Mouse (Mus musculus) hindbrain, embryonic 11.5 days (tissue): ENCODE measurements around the gene Malsu1. TPM values are rescaled to one million over a fixed set of nuclear protein-coding genes. Genes with fewer than 3 reads are reported as not detected.

Experiments used
- ATAC-seq: fragments of 200-750 bp; cut with Nextera tagmentation; 2 replicates; pipeline ENCODE4 v1.8.0; 2017; ENCODE audit warnings: mild to moderate bottlenecking, moderate TSS enrichment, moderate library complexity; ENCODE audit not compliant: low FRiP score
- DNase-seq: peaks from one replicate; pipeline ENCODE4 v3.0.0-alpha.2; 2015; ENCODE audit warnings: low spot score
- H3K27ac ChIP-seq: fragments of 300-500 bp; sonication (generic); 2 replicates; pipeline ENCODE4 v1.5.1; 2014; ENCODE audit warnings: mild to moderate bottlenecking, low read depth, low read length
- H3K27me3 ChIP-seq: fragments of 300-500 bp; sonication (generic); 2 replicates; pipeline ENCODE4 v1.6.1; 2014; ENCODE audit warnings: mild to moderate bottlenecking, low read length, moderate library complexity, mixed read lengths; ENCODE audit not compliant: control insufficient read depth, insufficient read depth
- H3K36me3 ChIP-seq: fragments of 300-500 bp; sonication (generic); 2 replicates; pipeline ENCODE4 v1.6.1; 2014; ENCODE audit warnings: mild to moderate bottlenecking, low read length, moderate library complexity, mixed read lengths; ENCODE audit not compliant: control insufficient read depth, insufficient read depth
- H3K4me1 ChIP-seq: fragments of 300-500 bp; sonication (generic); replicated peaks from 2 replicates; pipeline ENCODE4 v1.6.1; 2014; ENCODE audit warnings: low read length, mixed read lengths; ENCODE audit not compliant: control insufficient read depth, insufficient read depth
- H3K4me2 ChIP-seq: fragments of 300-500 bp; sonication (generic); replicated peaks from 2 replicates; pipeline ENCODE4 v1.6.1; 2014; ENCODE audit warnings: mild to moderate bottlenecking, low read depth, low read length
- H3K4me3 ChIP-seq: fragments of 300-500 bp; sonication (generic); 2 replicates; pipeline ENCODE4 v1.5.1; 2014; ENCODE audit warnings: low read depth, low read length
- H3K9ac ChIP-seq: fragments of 300-500 bp; sonication (generic); 2 replicates; pipeline ENCODE4 v1.6.1; 2014; ENCODE audit warnings: low read depth, low read length
- H3K9me3 ChIP-seq: fragments of 300-500 bp; sonication (generic); 2 replicates; pipeline ENCODE4 v1.6.1; 2016; ENCODE audit warnings: low read length; ENCODE audit not compliant: control insufficient read depth
- WGBS: fragments of 180-500 bp; shearing (Covaris S2); extraction: QIAGEN DNeasy Blood & Tissue Kit; methylation state at CpG from one replicate; pipeline ENCODE4 v1.1.7; 2014; 5-methylcytosine and 5-hydroxymethylcytosine counted together
- polyA plus RNA-seq: library from polyadenylated mRNA; unstranded; fragments of >200 nt; fragmentation: Nextera tagmentation; extraction: Ambion mirVana; gene quantifications from 2 replicates; pipeline ENCODE4 v1.2.1, GENCODE M21; 2014

Gene Malsu1
- polyA plus RNA-seq, 1 experiment from 2014 or later, result 57.9 TPM

DNA sequence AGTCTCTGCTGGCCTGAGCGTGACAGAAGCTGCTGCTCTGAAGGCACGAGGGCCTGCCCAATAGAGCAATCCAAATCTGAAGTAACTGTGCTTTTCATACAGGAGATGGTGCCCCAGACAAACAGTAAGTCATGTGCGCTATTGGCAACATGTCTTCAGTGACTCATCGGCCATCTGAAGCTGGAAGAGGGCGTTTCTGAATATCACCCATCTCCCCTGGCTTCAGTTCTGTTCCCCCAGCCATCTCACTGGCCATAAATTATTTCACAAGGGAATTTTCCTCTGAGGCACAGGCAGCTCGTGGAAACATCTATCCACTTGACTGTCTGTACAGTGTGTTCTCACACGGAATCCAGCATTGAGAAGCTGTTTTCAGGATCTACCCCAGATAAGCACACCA, 22.8 kb downstream of the Malsu1 start:
- Histone ChIP-seq H3K27ac (no peak overlapping the region), H3K4me3 (no peak overlapping the region), H3K4me2 (no peak overlapping the region), H3K36me3 (peaks cover 13% of the 10 kb centered on the region), H3K9ac (no peak overlapping the region), H3K27me3 (no peaks in the 10 kb centered on the region), H3K9me3 (no peaks in the 10 kb centered on the region), H3K4me1 (no peaks in the 10 kb centered on the region)
- no peak for DNase-seq
- ATAC-seq, result no peak
- WGBS, result 91% methylated on average over 7 of the region's 7 CpGs

DNA sequence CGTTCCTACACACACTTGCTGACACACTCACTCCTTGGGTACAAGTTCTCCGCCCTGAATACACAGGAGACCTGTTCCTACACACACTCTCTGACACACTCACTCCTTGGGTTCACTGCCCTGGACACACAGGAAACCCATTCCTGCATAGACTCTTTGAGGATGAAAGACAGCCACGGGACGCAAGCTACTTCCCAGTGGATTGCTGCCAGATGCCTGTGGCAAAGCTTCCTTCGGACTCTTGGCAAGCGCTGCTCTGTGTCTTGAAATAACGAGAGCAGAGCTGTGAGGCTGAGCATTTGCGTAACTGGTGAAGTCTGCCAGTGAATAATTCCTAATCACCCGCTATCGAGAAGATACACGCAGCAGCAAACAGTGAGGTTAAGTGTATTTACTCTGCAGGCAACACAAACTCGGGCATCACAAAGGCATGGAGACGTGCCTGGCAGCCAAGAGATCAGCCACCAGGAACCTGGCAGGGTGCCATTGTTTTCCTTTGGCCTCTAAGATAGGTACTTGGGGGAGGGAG, 23.4 kb downstream of the Malsu1 start:
- Histone ChIP-seq H3K27me3 (no peaks in the 10 kb centered on the region), H3K4me1 (no peaks in the 10 kb centered on the region), H3K4me2 (no peak overlapping the region), H3K9me3 (no peaks in the 10 kb centered on the region), H3K36me3 (peaks cover 11% of the 10 kb centered on the region), H3K27ac (no peak overlapping the region), H3K9ac (no peak overlapping the region), H3K4me3 (no peak overlapping the region)
- WGBS, result 74% methylated on average over 13 of the region's 13 CpGs
- DNase-seq (no peak), ATAC-seq (no peak)

DNA sequence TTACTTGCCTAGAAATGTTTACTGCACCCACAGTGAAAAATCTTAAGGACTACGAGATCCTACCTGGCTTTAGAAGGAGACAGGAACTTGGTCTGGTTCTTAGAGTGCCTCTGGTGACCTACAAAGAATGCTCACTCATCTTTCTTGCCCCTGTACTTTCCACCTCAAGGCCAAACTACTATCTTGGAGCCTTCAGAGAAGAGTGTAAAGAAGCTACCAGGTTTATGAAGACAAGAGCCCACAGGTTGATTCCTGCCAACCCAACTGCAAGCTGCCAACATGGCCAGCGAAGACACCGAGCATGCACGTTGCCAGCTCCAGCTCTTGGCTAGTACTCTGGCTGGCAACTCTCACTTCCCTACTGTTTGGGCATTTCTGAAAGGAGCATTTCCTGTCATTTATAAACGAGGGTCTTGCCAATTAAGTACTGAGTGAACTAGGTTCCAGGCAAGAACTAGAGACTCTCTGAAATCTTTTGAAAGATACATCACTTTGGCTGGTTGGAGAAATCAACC, 24.1 kb downstream of the Malsu1 start:
- Histone ChIP-seq H3K36me3 (peaks cover 6% of the 10 kb centered on the region), H3K4me3 (no peak overlapping the region)

GRCm38 (mm10) chr6:49099086-49099485, 25.5 kb downstream of the Malsu1 start:
- ATAC-seq (no peak), DNase-seq (no peak)
- Histone ChIP-seq H3K4me1 (no peaks in the 10 kb centered on the region), H3K27me3 (no peaks in the 10 kb centered on the region), H3K4me2 (no peak overlapping the region), H3K4me3 (no peak overlapping the region), H3K27ac (no peak overlapping the region), H3K9ac (no peak overlapping the region), H3K36me3 (no peaks in the 10 kb centered on the region; the same call in 1 of the 2 replicates), H3K9me3 (no peaks in the 10 kb centered on the region)
- 93% methylated on average over 1 of the region's 1 CpGs for WGBS

More for the DNA sequence above, 24.1 kb downstream of the Malsu1 start:
- H3K4me1 ChIP-seq, result no peaks in the 10 kb centered on the region
- H3K9ac ChIP-seq, result no peak overlapping the region
- H3K27ac ChIP-seq, result no peak overlapping the region
- no peak overlapping the region for H3K4me2 ChIP-seq
- 88% methylated on average over 5 of the region's 5 CpGs for WGBS
- ATAC-seq, result no peak
- H3K27me3 ChIP-seq, result no peaks in the 10 kb centered on the region
- DNase-seq, result no peak
- no peaks in the 10 kb centered on the region for H3K9me3 ChIP-seq

DNA sequence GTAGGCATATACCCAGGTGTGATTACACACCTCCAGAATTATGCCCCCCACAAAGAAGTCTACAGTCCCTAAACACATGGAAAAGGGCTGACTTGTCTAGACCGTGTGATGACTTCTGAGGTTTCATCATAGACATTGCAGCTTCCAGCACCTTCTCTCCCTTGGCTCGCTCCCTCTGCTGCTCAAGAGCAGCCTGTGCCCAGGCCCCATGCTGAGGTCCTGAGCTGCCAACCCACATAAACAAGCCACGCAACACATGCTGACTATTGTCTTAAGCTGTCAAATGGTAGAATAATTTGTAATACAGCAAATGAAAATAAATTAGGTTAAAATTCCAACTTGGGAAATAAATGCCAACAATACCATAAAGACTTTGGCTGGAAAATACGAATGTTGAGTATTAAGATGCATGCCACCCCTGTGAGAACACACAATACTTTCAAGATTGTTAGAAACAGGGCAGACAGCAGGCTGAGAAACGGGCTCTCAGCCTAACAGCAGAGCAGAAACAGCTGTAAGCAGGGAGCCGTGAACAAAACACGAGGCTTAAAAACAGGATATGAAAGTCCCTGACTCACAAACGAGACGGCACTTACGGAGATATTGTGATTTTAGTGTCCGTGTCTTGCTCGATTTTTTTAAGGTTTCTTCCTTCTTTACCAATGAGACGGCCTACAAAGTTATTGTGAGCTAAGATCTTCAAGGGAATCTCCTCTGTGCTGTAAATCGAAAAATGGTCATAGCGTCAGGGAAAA, 33.3 kb downstream of the Malsu1 start:
- H3K9ac ChIP-seq, result no peak overlapping the region
- DNase-seq (no peak), ATAC-seq (no peak)
- no peak overlapping the region for H3K27ac ChIP-seq
- H3K4me3 ChIP-seq, result no peak overlapping the region
- H3K36me3 ChIP-seq, result peaks cover 7% of the 10 kb centered on the region
- H3K9me3 ChIP-seq, result no peaks in the 10 kb centered on the region
- H3K4me1 ChIP-seq, result no peaks in the 10 kb centered on the region
- H3K4me2 ChIP-seq, result no peak overlapping the region
- WGBS, result 95% methylated on average over 15 of the region's 15 CpGs
- no peaks in the 10 kb centered on the region for H3K27me3 ChIP-seq

DNA sequence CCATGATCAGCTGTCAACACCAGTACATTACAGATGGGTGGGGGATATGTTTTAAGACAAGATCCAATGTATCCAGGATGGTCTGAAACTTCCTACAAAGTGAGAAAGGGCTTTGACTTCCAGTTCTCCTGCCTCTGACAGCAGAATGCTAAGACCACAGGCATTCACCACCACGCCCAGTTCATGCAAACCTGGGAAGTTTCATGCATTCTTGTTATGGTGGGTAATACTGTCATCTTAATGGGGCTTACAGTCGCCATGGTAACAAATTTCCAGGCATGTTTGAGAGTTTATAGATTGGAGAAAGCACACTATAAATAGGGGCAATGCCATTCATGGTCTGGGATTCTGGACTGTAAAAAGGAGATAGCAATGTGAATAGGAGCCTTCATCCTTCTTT, 35.6 kb downstream of the Malsu1 start:
- Histone ChIP-seq H3K4me1 (no peaks in the 10 kb centered on the region), H3K27ac (no peak overlapping the region), H3K4me3 (no peak overlapping the region), H3K27me3 (no peaks in the 10 kb centered on the region), H3K36me3 (peaks cover 7% of the 10 kb centered on the region), H3K4me2 (no peak overlapping the region), H3K9ac (no peak overlapping the region), H3K9me3 (no peaks in the 10 kb centered on the region)
- no peak for DNase-seq
- no peak for ATAC-seq
- 89% methylated on average over 2 of the region's 2 CpGs for WGBS

GRCm38 (mm10) chr6:49113895-49114294, 40.3 kb downstream of the Malsu1 start:
- Histone ChIP-seq H3K36me3 (peaks cover 3% of the 10 kb centered on the region; the same call in 1 of the 2 replicates), H3K27ac (no peak overlapping the region), H3K9ac (no peak overlapping the region), H3K4me1 (no peaks in the 10 kb centered on the region), H3K4me2 (no peak overlapping the region), H3K4me3 (no peak overlapping the region), H3K27me3 (no peaks in the 10 kb centered on the region), H3K9me3 (no peaks in the 10 kb centered on the region)
- ATAC-seq, result no peak
- no peak for DNase-seq
- 91% methylated on average over 7 of the region's 7 CpGs for WGBS

DNA sequence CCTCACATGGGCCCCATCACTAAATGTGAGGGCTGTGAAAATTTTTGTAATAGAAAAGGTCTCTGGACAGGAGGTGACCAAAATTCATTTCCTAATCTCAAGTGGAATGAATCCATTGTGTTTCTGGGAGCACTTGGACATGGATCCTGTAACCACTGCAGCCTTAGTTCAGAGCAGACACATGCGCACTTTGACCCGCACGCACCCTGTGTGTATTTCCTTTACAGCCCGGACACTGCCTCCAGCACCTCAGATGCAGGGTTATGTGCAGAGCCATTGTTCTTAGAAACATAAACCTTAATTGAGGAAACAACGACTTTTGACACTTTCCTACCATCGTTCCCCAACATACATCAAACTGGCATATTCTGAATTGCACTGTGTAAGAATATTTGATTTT, 40.9 kb downstream of the Malsu1 start:
- WGBS, result 82% methylated on average over 6 of the region's 6 CpGs
- Histone ChIP-seq H3K9ac (no peak overlapping the region), H3K36me3 (0 out of 2 replicates have a peak, but pooled peaks cover 3% of the 10 kb centered on the region)

GRCm38 (mm10) chr6:49115550-49115949, 42.0 kb downstream of the Malsu1 start:
- ATAC-seq (no peak), DNase-seq (no peak)
- H3K9ac ChIP-seq, result no peak overlapping the region
- H3K36me3 ChIP-seq, result 0 out of 2 replicates have a peak, but pooled peaks cover 3% of the 10 kb centered on the region
- H3K4me3 ChIP-seq, result no peak overlapping the region
- H3K9me3 ChIP-seq, result no peaks in the 10 kb centered on the region
- no peaks in the 10 kb centered on the region for H3K4me1 ChIP-seq
- H3K4me2 ChIP-seq, result no peak overlapping the region
- H3K27ac ChIP-seq, result no peak overlapping the region
- H3K27me3 ChIP-seq, result no peaks in the 10 kb centered on the region
- WGBS, result 87% methylated on average over 5 of the region's 5 CpGs

More for the DNA sequence above, 40.9 kb downstream of the Malsu1 start:
- H3K27me3 ChIP-seq, result no peaks in the 10 kb centered on the region
- H3K27ac ChIP-seq, result no peak overlapping the region
- no peak for ATAC-seq
- H3K4me1 ChIP-seq, result no peaks in the 10 kb centered on the region
- no peak overlapping the region for H3K4me2 ChIP-seq
- no peak for DNase-seq
- H3K4me3 ChIP-seq, result no peak overlapping the region
- H3K9me3 ChIP-seq, result no peaks in the 10 kb centered on the region
